Mouse (Mus musculus) limb, embryonic 13.5 days (tissue): ENCODE data around the gene Fgd3. TPM values are rescaled to one million over a fixed set of nuclear protein-coding genes. Genes with fewer than 3 reads are reported as not detected.

Source experiments
- ATAC-seq: fragments of 200-750 bp; cut with Nextera tagmentation; 2 replicates; pipeline ENCODE4 v1.8.0; 2017; ENCODE audit warnings: low read depth, moderate number of reproducible peaks, moderate TSS enrichment; ENCODE audit not compliant: low FRiP score
- H3K27ac ChIP-seq: fragments of 300-500 bp; sonication (generic); 2 replicates; pipeline ENCODE4 v1.5.1; 2015; ENCODE audit warnings: inconsistent platforms, mild to moderate bottlenecking, moderate library complexity
- H3K27me3 ChIP-seq: fragments of 300-500 bp; sonication (generic); 2 replicates; pipeline ENCODE4 v1.6.1; 2015; ENCODE audit warnings: mild to moderate bottlenecking, inconsistent platforms
- H3K36me3 ChIP-seq: fragments of 300-500 bp; sonication (generic); 2 replicates; pipeline ENCODE4 v1.6.1; 2015; ENCODE audit warnings: inconsistent platforms, mild to moderate bottlenecking, moderate library complexity
- H3K4me1 ChIP-seq: fragments of 300-500 bp; sonication (generic); 2 replicates; pipeline ENCODE4 v1.6.1; 2015; ENCODE audit warnings: inconsistent platforms
- H3K4me2 ChIP-seq: fragments of 300-500 bp; sonication (generic); replicated peaks from 2 replicates; pipeline ENCODE4 v1.6.1; 2015; ENCODE audit warnings: inconsistent platforms, mild to moderate bottlenecking, moderate library complexity
- H3K4me3 ChIP-seq: fragments of 300-500 bp; sonication (generic); 2 replicates; pipeline ENCODE4 v1.5.1; 2015; ENCODE audit warnings: moderate library complexity, mild to moderate bottlenecking, inconsistent platforms
- H3K9ac ChIP-seq: fragments of 300-500 bp; sonication (generic); 2 replicates; pipeline ENCODE4 v1.6.1; 2015; ENCODE audit warnings: mild to moderate bottlenecking, inconsistent platforms
- H3K9me3 ChIP-seq: fragments of 300-500 bp; sonication (generic); 2 replicates; pipeline ENCODE4 v1.6.1; 2016; ENCODE audit warnings: inconsistent platforms
- WGBS: fragments of 180-500 bp; shearing (Covaris S2); methylation state at CpG from one replicate; pipeline ENCODE4 v1.1.7; 2015; 5-methylcytosine and 5-hydroxymethylcytosine counted together
- polyA plus RNA-seq: library from polyadenylated mRNA; unstranded; fragments of >200 nt; fragmentation: Nextera tagmentation; extraction: Ambion mirVana; gene quantifications from 2 replicates; pipeline ENCODE4 v1.2.1, GENCODE M21; 2015

The Fgd3 gene
- polyA plus RNA-seq, 1 experiment from 2014 or later, result 0.38 TPM

GRCm38 (mm10) chr13:49353422-49353821 lies 33.3 kb upstream of the Fgd3 start:
- Histone ChIP-seq H3K9ac (no peak overlapping the region), H3K4me3 (no peak overlapping the region), H3K4me2 (no peak overlapping the region), H3K27ac (no peak overlapping the region), H3K36me3 (peaks cover 25% of the 10 kb centered on the region), H3K4me1 (peaks cover 19% of the 10 kb centered on the region), H3K9me3 (no peaks in the 10 kb centered on the region), H3K27me3 (no peaks in the 10 kb centered on the region)
- ATAC-seq, result no peak

GRCm38 (mm10) chr13:49352581-49353159 lies 32.6 kb upstream of the Fgd3 start:
- no peaks in the 10 kb centered on the region for H3K9me3 ChIP-seq
- H3K4me3 ChIP-seq, result no peak overlapping the region
- no peak overlapping the region for H3K9ac ChIP-seq
- WGBS, result 60% methylated on average over 3 of the region's 3 CpGs
- ATAC-seq, result 0 out of 2 replicates have a peak, but pooled peaks have one; percentile 32
- peaks cover 19% of the 10 kb centered on the region for H3K4me1 ChIP-seq
- H3K27ac ChIP-seq, result no peak overlapping the region
- peaks cover 19% of the 10 kb centered on the region for H3K36me3 ChIP-seq
- H3K4me2 ChIP-seq, result no peak overlapping the region
- H3K27me3 ChIP-seq, result no peaks in the 10 kb centered on the region

- Histone ChIP-seq H3K9ac (no peak overlapping the region), H3K27ac (no peak overlapping the region), H3K36me3 (no peaks in the 10 kb centered on the region), H3K4me1 (peaks cover 30% of the 10 kb centered on the region), H3K9me3 (no peaks in the 10 kb centered on the region), H3K27me3 (no peaks in the 10 kb centered on the region), H3K4me3 (no peak overlapping the region), H3K4me2 (no peak overlapping the region)
- WGBS, result 88% methylated on average over 6 of the region's 6 CpGs
- no peak for ATAC-seq
Measured at GRCm38 (mm10) chr13:49349836-49350505, 29.9 kb upstream of the Fgd3 start.

GRCm38 (mm10) chr13:49349335-49349734 lies 29.2 kb upstream of the Fgd3 start:
- Histone ChIP-seq H3K36me3 (no peaks in the 10 kb centered on the region), H3K27me3 (no peaks in the 10 kb centered on the region), H3K9me3 (no peaks in the 10 kb centered on the region), H3K4me1 (peaks cover 36% of the 10 kb centered on the region), H3K4me2 (no peak overlapping the region), H3K9ac (no peak overlapping the region), H3K4me3 (no peak overlapping the region), H3K27ac (no peak overlapping the region)
- 89% methylated on average over 4 of the region's 4 CpGs for WGBS
- ATAC-seq, result no peak

GRCm38 (mm10) chr13:49348522-49348921 lies 28.4 kb upstream of the Fgd3 start:
- Histone ChIP-seq H3K36me3 (no peaks in the 10 kb centered on the region), H3K9ac (no peak overlapping the region), H3K4me3 (no peak overlapping the region), H3K9me3 (no peaks in the 10 kb centered on the region), H3K27ac (no peak overlapping the region), H3K27me3 (no peaks in the 10 kb centered on the region), H3K4me2 (no peak overlapping the region), H3K4me1 (peaks cover 44% of the 10 kb centered on the region)
- no peak for ATAC-seq
- 89% methylated on average over 2 of the region's 2 CpGs for WGBS

- H3K4me1 ChIP-seq, result peaks cover 44% of the 10 kb centered on the region
Measured at GRCm38 (mm10) chr13:49345476-49345875, 25.4 kb upstream of the Fgd3 start.

GRCm38 (mm10) chr13:49344567-49344966 lies 24.5 kb upstream of the Fgd3 start:
- ATAC-seq, result no peak
- Histone ChIP-seq H3K9me3 (no peaks in the 10 kb centered on the region), H3K4me2 (no peak overlapping the region), H3K27me3 (no peaks in the 10 kb centered on the region), H3K27ac (no peak overlapping the region), H3K4me3 (no peak overlapping the region), H3K9ac (no peak overlapping the region; the same call in 1 of the 2 replicates), H3K4me1 (peaks cover 50% of the 10 kb centered on the region), H3K36me3 (no peaks in the 10 kb centered on the region)
- WGBS, result 85% methylated on average over 8 of the region's 8 CpGs

More at GRCm38 (mm10) chr13:49345476-49345875, 25.4 kb upstream of the Fgd3 start:
- no peak overlapping the region for H3K4me3 ChIP-seq
- no peak overlapping the region for H3K4me2 ChIP-seq
- H3K9ac ChIP-seq, result no peak overlapping the region
- no peaks in the 10 kb centered on the region for H3K9me3 ChIP-seq
- no peaks in the 10 kb centered on the region for H3K27me3 ChIP-seq
- WGBS, result 68% methylated on average over 2 of the region's 2 CpGs
- H3K27ac ChIP-seq, result no peak overlapping the region
- ATAC-seq, result no peak
- H3K36me3 ChIP-seq, result no peaks in the 10 kb centered on the region

GRCm38 (mm10) chr13:49342723-49343100 lies 22.6 kb upstream of the Fgd3 start:
- H3K27me3 ChIP-seq, result no peaks in the 10 kb centered on the region
- H3K27ac ChIP-seq, result no peak overlapping the region
- ATAC-seq, result no peak
- H3K4me1 ChIP-seq, result peaks cover 50% of the 10 kb centered on the region
- peak overlapping the region; percentile 81 for H3K4me3 ChIP-seq
- peak overlapping the region; percentile 83 for H3K9ac ChIP-seq
- no peaks in the 10 kb centered on the region for H3K36me3 ChIP-seq
- H3K9me3 ChIP-seq, result no peaks in the 10 kb centered on the region
- peak overlapping the region; percentile 94 for H3K4me2 ChIP-seq

GRCm38 (mm10) chr13:49341831-49342722 lies 22.0 kb upstream of the Fgd3 start:
- H3K27ac ChIP-seq, result peak overlapping the region; percentile 11; the same call in 1 of the 2 replicates
- peak; percentile 12 for ATAC-seq
- peak overlapping the region; percentile 94 for H3K4me2 ChIP-seq
- no peaks in the 10 kb centered on the region for H3K27me3 ChIP-seq
- no peaks in the 10 kb centered on the region for H3K9me3 ChIP-seq
- H3K4me3 ChIP-seq, result peak overlapping the region; percentile 81
- H3K9ac ChIP-seq, result peak overlapping the region; percentile 83
- 8% methylated on average over 25 of the region's 25 CpGs for WGBS
- H3K36me3 ChIP-seq, result no peaks in the 10 kb centered on the region
- peaks cover 50% of the 10 kb centered on the region for H3K4me1 ChIP-seq

GRCm38 (mm10) chr13:49341012-49341830 lies 21.1 kb upstream of the Fgd3 start, which contains the start of gene Bicd2:
TSS of gene Bicd2 (plus strand) at chr13:49341585.
- Histone ChIP-seq H3K27ac (peak within 1 kb of the TSS; percentile 67), H3K36me3 (no peaks in the 10 kb centered on the region), H3K4me2 (peak within 1 kb of the TSS; percentile 94), H3K4me3 (peak within 1 kb of the TSS; percentile 81), H3K4me1 (peaks cover 53% of the 10 kb centered on the region), H3K9me3 (no peaks in the 10 kb centered on the region), H3K27me3 (no peaks in the 10 kb centered on the region), H3K9ac (peak within 1 kb of the TSS; percentile 83)
- ATAC-seq, result peak; percentile 99
- WGBS, result under 1% methylated on average over 74 of the region's 74 CpGs

GRCm38 (mm10) chr13:49338893-49339546 lies 18.9 kb upstream of the Fgd3 start:
- Histone ChIP-seq H3K27ac (no peak overlapping the region), H3K9ac (no peak overlapping the region), H3K4me2 (no peak overlapping the region), H3K27me3 (no peaks in the 10 kb centered on the region), H3K4me1 (peaks cover 46% of the 10 kb centered on the region), H3K4me3 (no peak overlapping the region), H3K36me3 (no peaks in the 10 kb centered on the region), H3K9me3 (no peaks in the 10 kb centered on the region)
- no peak for ATAC-seq
- WGBS, result 77% methylated on average over 7 of the region's 7 CpGs
